Mouse (Mus musculus) testis, adult 2 months (tissue): ENCODE measurements around the gene Flrt3.

Experiments used
- CTCF ChIP-seq: fragments of 200-500 bp; IDR thresholded peaks from 2 replicates; pipeline ENCODE4 v1.5.1; 2012; ENCODE audit warnings: low read depth, mild to moderate bottlenecking, inconsistent platforms, low read length, moderate library complexity; ENCODE audit not compliant: control insufficient read depth, insufficient read depth, insufficient replicate concordance
- POLR2A ChIP-seq: fragments of 200-500 bp; IDR thresholded peaks from 2 replicates; pipeline ENCODE4 v1.6.1; 2012; ENCODE audit warnings: low read depth, mild to moderate bottlenecking, inconsistent platforms, low read length, moderate library complexity; ENCODE audit not compliant: control insufficient read depth

DNA sequence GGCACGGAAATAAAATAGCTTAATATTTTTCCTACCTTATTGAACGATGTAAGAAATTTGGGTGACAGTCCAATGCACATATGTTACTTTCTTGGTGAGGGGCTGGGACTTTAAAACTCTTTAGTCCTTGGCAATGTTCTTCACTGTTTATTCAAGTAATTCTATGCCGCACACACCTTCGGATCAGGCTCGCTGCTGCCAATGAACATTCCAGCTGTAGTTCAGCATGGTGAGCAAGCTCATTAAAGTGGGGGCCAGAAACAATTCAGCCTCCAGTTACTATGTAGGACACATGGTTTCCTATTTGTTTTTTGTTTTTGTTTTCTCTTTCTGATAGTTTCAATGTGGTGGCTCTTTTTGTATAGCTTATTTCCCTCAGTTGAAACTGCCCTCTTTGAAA is 8.6 kb downstream of the Flrt3 start:
- TF ChIP-seq CTCF = no peak
- TF ChIP-seq POLR2A = no peak
